Mouse (Mus musculus): ENCODE data around the gene Alpk1. TPM values are rescaled to one million over a fixed set of nuclear protein-coding genes. Genes with fewer than 3 reads are reported as not detected.

The Alpk1 gene
- polyA plus RNA-seq, 1 experiment from 2014 or later, result 16.5 TPM

DNA sequence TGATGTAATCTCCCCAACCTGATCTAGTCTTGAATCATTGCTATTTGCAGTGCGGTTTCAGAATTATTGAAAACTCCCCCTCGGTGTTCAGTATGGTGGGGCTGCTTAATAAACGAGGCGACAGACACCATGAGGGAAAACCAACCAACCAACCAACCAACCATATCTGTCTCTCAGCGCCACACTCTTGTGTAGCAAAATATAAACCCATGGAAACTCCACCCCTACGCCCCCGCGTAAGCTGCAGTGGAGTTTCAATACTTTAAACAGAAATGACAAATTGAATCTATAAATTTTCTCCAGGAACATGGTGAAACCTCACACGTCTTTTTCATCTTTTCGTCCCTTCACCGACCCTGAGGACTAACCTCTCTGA lies 75.2 kb downstream of the Alpk1 start:
- ChIA-PET POLR2A (no interaction called here), CTCF (interaction anchor here (1.1 to 1.3 kb wide), 2 partner anchors 16 to 52 kb away, joined by 3 read pairs; no protein-coding TSS in a partner anchor)
- DNase-seq (ENCODE audit: low read depth, low spot score), result no peak
- no peak for TF ChIP-seq CTCF (IDR thresholded peaks at IDR 0.05)
- ATAC-seq, result no peak
- H3K27me3 ChIP-seq, result no peaks in the 10 kb centered on the region
- in situ Hi-C loops (cut with MboI; ENCODE audit: low pct_unique_long_range_greater_than_20kb), result no loop called here

DNA sequence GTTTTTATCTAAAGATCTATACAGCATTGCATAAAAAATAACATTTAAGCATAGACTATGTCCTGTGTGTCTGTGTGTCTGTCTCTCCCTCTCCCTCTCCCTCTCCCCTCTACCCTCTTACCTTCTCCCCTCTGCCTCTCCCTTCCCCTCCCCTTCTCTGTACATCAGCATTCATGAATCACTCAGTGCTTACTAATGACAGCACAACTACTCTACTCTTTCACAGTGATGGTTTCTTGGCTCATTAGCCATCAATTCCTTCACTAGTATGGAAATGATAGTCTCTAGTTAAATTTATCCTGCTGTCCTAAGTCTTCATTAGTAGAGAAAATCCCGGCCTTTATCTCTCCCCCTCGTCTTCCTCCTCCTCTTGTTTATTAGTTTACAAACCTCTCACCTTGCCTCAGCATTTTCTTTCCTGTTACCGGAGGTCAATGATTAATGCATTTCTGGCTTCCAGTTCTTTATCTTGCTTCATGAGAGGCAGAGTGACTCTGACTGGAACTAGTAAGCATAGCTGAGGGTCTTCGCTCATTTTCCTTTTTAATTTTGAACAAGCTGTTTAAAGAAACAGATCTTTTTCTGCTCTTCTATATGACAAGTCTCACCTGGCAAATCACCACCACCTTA lies 79.0 kb downstream of the Alpk1 start:
- TF ChIP-seq CTCF (IDR thresholded peaks at IDR 0.05), result no peak
- ChIA-PET CTCF (interaction anchor here (1.4 to 1.8 kb wide), 2 partner anchors 10 to 14 kb away, joined by 3 to 4 read pairs; no protein-coding TSS in a partner anchor), POLR2A (no interaction called here)
- no peak for DNase-seq (ENCODE audit: low read depth, low spot score)
- H3K27me3 ChIP-seq, result no peaks in the 10 kb centered on the region
- ATAC-seq, result no peak
- in situ Hi-C loops (cut with MboI; ENCODE audit: low pct_unique_long_range_greater_than_20kb), result no loop called here

DNA sequence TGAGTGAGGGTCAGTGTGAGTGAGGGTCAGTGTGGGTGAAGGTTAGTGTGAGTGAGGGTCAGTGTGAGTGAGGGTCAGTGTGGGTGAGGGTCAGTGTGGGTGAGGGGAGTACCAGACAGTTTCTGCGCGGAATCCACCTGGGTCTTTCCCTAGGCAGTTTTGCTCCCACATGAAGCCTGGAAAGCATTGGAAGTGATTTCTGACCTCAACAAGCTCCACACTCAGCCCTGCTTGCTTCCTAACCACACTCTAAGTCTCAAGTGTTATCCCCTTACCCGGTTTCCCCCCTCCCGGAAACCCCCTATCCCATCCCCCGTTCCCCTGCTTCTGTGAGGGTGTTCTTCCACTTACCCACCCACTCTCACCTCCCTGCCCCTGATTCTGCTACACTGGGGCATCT lies 81.7 kb downstream of the Alpk1 start:
- H3K27me3 ChIP-seq, result no peaks in the 10 kb centered on the region
- ChIA-PET POLR2A (no interaction called here), CTCF (interaction anchor here (1.2 to 1.4 kb wide), 2 partner anchors 29 to 64 kb away, joined by 3 read pairs; no protein-coding TSS in a partner anchor)
- DNase-seq (ENCODE audit: low read depth, low spot score), result no peak
- TF ChIP-seq CTCF (IDR thresholded peaks at IDR 0.05), result no peak
- in situ Hi-C loops (cut with MboI; ENCODE audit: low pct_unique_long_range_greater_than_20kb), result no loop called here
- ATAC-seq, result no peak

DNA sequence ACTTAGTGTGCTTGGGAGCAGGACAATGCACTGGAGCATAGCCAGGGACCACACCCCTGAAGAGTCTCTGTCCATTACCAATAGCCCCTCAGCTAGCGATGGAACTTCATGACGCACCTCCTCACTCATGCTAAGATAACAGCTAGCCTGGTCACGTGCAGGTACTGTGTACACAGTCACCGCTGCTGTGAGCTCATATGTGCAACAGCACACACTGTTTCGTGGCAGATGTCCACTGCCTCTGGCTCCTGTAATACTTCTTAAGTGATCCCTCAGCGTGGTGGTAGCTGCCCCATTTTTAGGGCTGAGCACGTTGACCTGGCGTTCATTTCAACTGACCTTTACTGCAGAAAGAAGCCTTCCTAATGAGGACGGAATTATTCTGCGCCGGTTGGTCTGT lies 83.8 kb downstream of the Alpk1 start:
- TF ChIP-seq CTCF (IDR thresholded peaks at IDR 0.05), result no peak
- POLR2A ChIA-PET, result interaction anchor here (0.9 kb wide), 1 partner anchor 44 kb away, joined by 3 read pairs; no protein-coding TSS in a partner anchor
- CTCF ChIA-PET, result interaction anchor here (1.5 kb wide), 1 partner anchor 50 kb away, joined by 5 read pairs; no protein-coding TSS in a partner anchor
- no peaks in the 10 kb centered on the region for H3K27me3 ChIP-seq
- in situ Hi-C loops (cut with MboI; ENCODE audit: low pct_unique_long_range_greater_than_20kb), result no loop called here
- ATAC-seq (no peak), DNase-seq (ENCODE audit: low read depth, low spot score) (no peak)

DNA sequence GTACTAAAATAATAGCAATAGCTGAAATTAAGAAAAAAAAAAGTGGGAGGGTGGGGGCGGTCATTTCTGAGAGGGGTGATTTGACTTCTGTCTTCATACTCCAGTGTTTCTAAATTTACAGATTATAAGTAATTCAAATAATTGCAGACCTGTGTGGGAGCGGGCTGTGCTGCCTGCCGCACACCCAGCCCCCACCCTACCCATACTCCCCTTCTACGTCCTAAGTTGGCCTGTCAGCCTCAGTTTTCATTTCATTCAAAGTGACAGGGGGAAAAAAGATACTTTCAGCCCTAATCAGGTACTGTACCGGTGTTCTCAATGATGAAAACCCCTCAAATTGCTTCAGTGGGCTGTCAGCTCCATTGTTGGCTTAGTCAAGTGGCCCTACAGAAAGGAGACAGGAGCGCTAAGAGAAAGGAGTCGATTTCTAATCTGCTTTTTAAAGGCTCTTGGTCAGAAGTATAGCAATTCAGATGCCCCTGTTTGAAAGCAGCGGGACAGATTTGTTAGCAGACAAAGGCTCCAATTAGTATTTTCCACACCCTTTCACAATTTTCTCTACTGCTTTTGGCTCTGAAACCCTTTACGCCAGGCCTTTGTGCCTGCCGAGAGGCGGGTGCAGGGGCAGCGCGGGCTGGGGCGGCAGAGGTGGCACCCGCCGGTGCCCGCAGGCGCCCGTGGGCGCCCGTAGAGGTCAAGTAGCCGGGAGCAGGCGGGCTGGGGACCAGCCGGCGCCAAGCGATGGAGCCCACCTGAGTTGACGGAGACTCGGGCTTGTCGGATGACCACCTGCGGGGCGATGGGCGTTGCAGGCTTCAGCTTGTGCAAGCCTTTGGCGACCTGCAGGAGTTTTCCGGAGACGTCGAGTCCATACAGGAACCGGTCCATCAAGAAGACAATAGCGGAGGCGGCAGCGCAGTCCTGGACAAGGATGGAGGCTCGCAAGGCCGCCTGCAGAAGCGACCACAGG lies 85.2 kb downstream of the Alpk1 start:
- no peaks in the 10 kb centered on the region for H3K27me3 ChIP-seq
- DNase-seq (ENCODE audit: low read depth, low spot score) (no peak), ATAC-seq (no peak)
- in situ Hi-C loops (cut with MboI; ENCODE audit: low pct_unique_long_range_greater_than_20kb), result no loop called here
- TF ChIP-seq CTCF (IDR thresholded peaks at IDR 0.05), result no peak
- ChIA-PET POLR2A (interaction anchor here (0.6 kb wide), 2 partner anchors 8 to 204 kb away, joined by 3 to 4 read pairs; no protein-coding TSS in a partner anchor), CTCF (interaction anchor here (1.2 kb wide), 1 partner anchor 25 kb away, joined by 4 read pairs; no protein-coding TSS in a partner anchor)

DNA sequence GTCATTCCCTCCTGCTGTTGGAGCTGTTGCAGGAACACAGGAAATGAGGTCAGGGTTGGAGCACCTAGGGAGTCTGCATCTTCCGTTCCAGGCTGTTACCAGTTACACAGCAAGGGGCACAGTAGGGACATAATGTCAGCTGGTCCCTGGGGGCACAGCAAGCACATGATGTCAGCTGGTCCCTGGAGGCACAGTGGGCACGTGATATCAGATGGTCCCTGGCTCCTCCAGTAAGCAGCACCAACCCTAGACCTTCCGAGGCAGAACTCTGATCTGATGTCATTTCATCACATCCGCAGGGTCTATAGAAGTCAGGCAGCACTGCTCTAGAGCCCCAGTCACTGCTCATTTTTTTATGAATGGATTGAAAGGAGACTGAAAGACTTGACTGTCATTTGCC lies 89.1 kb downstream of the Alpk1 start:
- no peak for ATAC-seq
- no peak for TF ChIP-seq CTCF (IDR thresholded peaks at IDR 0.05)
- no peaks in the 10 kb centered on the region for H3K27me3 ChIP-seq
- DNase-seq (ENCODE audit: low read depth, low spot score), result no peak
- CTCF ChIA-PET, result interaction anchor here (0.8 kb wide), 1 partner anchor 20 kb away, joined by 3 read pairs; no protein-coding TSS in a partner anchor
- in situ Hi-C loops (cut with MboI; ENCODE audit: low pct_unique_long_range_greater_than_20kb), result no loop called here
- POLR2A ChIA-PET, result no interaction called here

DNA sequence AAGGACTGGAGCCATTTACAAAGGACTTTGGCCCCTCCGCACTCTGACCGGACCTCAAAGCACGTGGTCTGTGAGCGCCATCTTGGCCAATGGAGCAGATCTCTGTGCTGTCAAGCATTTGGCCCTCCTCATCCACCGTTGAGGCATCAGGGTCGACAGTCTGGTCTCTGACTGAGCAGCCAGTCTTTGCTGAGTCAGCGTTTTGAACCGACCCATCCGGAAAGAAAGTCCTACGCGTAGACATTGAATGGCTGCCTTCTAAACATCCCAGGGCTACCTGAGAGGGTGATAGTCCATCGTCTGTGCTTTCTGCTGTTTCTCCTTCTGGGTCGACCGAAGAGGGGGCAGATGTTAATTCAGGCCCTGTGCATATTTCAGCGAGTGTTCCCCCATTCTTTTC lies 100.6 kb downstream of the Alpk1 start:
- ATAC-seq (no peak), DNase-seq (ENCODE audit: low read depth, low spot score) (no peak)
- TF ChIP-seq CTCF (IDR thresholded peaks at IDR 0.05), result no peak
- POLR2A ChIA-PET, result no interaction called here
- no peaks in the 10 kb centered on the region for H3K27me3 ChIP-seq
- in situ Hi-C loops (cut with MboI; ENCODE audit: low pct_unique_long_range_greater_than_20kb), result no loop called here
- CTCF ChIA-PET, result interaction anchor here (1.3 to 2.0 kb wide), 4 partner anchors 8 to 77 kb away, joined by 3 to 5 read pairs (median 4); no protein-coding TSS in a partner anchor

DNA sequence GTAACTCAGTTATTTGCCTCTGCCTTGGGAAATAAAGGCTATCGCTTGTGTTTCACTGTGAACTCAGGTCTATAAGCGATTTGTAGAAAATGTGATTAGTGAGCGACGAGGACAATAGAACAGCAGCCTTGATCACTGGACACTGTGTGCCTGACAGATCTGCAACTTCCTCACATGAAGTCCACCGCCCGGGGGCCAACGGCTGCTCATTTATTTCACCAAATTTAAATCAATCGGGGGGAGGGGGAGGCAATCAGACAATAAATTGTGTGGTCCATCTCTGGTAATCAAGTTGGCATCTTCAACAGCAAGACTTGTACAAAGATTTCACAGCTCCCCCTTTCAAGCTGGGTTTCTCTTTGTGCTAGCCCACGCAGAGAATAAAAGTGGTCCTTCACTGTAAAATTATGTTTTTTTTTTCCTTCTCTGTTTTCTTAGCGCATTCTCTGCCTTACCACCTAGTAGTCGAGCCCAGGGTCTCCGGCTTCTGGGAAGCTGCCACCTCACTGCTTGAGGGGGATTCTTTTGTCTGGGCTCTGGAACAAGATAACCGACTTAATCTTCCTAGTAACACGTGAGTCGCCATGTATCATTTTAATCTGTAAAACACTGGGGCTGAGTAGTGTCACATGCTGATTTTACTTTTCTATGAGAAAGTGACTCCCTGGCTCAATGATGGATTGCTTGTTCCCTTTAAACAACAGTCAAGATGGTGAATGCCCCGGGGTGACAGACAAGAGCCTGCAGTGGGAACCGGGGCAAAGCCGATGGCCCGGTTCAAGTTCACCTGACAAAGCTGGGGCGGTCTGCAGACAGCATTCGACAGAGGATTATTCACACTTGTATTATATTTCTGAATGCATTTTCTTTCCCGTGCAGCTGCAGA lies 118.4 kb downstream of the Alpk1 start:
- ATAC-seq (no peak), DNase-seq (ENCODE audit: low read depth, low spot score) (no peak)
- no peak for TF ChIP-seq CTCF (IDR thresholded peaks at IDR 0.05)
- no peaks in the 10 kb centered on the region for H3K27me3 ChIP-seq
- POLR2A ChIA-PET, result no interaction called here
- in situ Hi-C loops (cut with MboI; ENCODE audit: low pct_unique_long_range_greater_than_20kb), result no loop called here
- CTCF ChIA-PET, result interaction anchor here (0.8 kb wide), 1 partner anchor 15 kb away, joined by 3 read pairs; no protein-coding TSS in a partner anchor

DNA sequence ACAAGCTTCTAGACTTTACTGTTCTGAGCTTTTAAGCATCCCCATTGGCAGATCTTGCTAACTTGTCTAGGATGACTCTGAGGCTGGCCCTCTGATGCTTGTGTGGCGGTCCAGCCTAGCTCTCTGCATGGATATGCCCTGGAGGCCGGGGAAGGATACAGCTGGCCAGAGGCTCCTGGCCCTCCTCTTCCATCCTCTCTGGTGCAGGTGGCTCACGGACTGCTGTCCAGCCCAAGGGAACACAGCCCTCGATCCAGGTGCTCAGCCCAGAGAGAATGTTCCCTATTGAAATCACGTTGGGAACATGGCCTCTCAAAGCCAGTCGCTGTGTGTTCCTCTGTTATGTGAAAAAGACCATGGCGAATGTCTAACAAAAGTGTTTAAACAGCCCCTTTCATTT lies 119.6 kb downstream of the Alpk1 start:
- ATAC-seq, result no peak
- in situ Hi-C loops (cut with MboI; ENCODE audit: low pct_unique_long_range_greater_than_20kb), result no loop called here

More for the DNA sequence above, 119.6 kb downstream of the Alpk1 start:
- ChIA-PET POLR2A (interaction anchor here (0.6 kb wide), 1 partner anchor 1085 kb away, joined by 3 read pairs; no protein-coding TSS in a partner anchor), CTCF (interaction anchor here (2.0 kb wide), 1 partner anchor 99 kb away, joined by 5 read pairs; no protein-coding TSS in a partner anchor)
- no peak for TF ChIP-seq CTCF (IDR thresholded peaks at IDR 0.05)
- no peak for DNase-seq (ENCODE audit: low read depth, low spot score)
- H3K27me3 ChIP-seq, result no peaks in the 10 kb centered on the region
